In the genomic region with DNA sequence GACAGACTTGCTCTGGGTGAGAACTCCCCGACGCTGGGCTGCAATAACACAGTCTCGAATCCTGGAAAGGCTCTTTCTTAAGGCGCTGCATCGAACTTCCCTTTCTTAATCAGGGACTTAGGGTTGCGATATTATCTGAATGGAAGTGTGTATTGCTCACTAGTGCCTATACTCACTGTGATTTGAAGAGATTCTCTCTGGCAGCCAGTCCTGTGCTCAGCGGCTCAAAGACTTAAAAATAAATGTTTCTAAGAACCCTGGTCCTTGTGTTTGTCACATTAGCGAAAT, we compare ENCODE assay signal across 8 mouse cellular contexts. TPM values are rescaled to one million over a fixed set of nuclear protein-coding genes. Genes with fewer than 3 reads are reported as not detected.
A peak's percentile ranks its signal among the peaks of the same experiment; 100 is the strongest.
DNase-seq lines count a peak whose midpoint lies in the region; ATAC-seq and TF ChIP-seq lines count a peak whose summit lies in the region.

No protein-coding gene starts in this region.

- no peak overlapping the region for H3K27ac ChIP-seq in lung, postnatal 0 days (ENCODE audit: low read length)
- no peak overlapping the region for H3K27ac ChIP-seq in limb, embryonic 15.5 days
- no peak overlapping the region for H3K27ac ChIP-seq in stomach, embryonic 14.5 days (ENCODE audit: low read length)

- H3K9ac ChIP-seq in lung, postnatal 0 days (replicated peaks; ENCODE audit: low read depth): no peak overlapping the region
- H3K9ac ChIP-seq in limb, embryonic 15.5 days: 0 out of 2 replicates have a peak overlapping the region, but pooled peaks have one; percentile 72
- H3K9ac ChIP-seq in stomach, embryonic 14.5 days (replicated peaks; ENCODE audit: low read depth, low read length): no peak overlapping the region

- DNase-seq in lung, postnatal 0 days (ENCODE audit: low spot score): peak; percentile 11
- no peak for DNase-seq in lung, postnatal 14 days
- no peak for DNase-seq in left cerebral cortex, postnatal 25 days (ENCODE audit: low spot score in 2 of 2)
- no peak for DNase-seq in ovary, postnatal 10 days (ENCODE audit: low spot score)
- no peak for DNase-seq in spleen, adult 18-20 months

- H3K9me3 ChIP-seq in lung, postnatal 0 days (ENCODE audit: low read length): no peaks in the 10 kb centered on the region
- no peaks in the 10 kb centered on the region for H3K9me3 ChIP-seq in limb, embryonic 15.5 days
- no peaks in the 10 kb centered on the region for H3K9me3 ChIP-seq in stomach, embryonic 14.5 days (ENCODE audit: control insufficient read depth, low read depth, low read length)

- TF ChIP-seq EP300 in lung, postnatal 0 days (IDR thresholded peaks at IDR 0.05): no peak

- TF ChIP-seq CTCF in lung, postnatal 0 days (IDR thresholded peaks at IDR 0.05): no peak

- 25% methylated on average over 8 of the region's 8 CpGs for WGBS in lung, postnatal 0 days
- WGBS in limb, embryonic 15.5 days: 35% methylated on average over 8 of the region's 8 CpGs
- 35% methylated on average over 8 of the region's 8 CpGs for WGBS in stomach, embryonic 14.5 days

- peak overlapping the region; percentile 80 for H3K4me2 ChIP-seq in lung, postnatal 0 days (replicated peaks; ENCODE audit: low read depth, low read length)
- peak overlapping the region; percentile 90 for H3K4me2 ChIP-seq in limb, embryonic 15.5 days
- H3K4me2 ChIP-seq in stomach, embryonic 14.5 days (replicated peaks; ENCODE audit: low read depth, low read length): peak overlapping the region; percentile 88

- ATAC-seq in lung, postnatal 0 days: no peak
- peak; percentile 60 for ATAC-seq in granulocyte monocyte progenitor cell, adult 5-6 weeks (replicated peaks; ENCODE audit: poor library complexity, severe bottlenecking)
- ATAC-seq in limb, embryonic 15.5 days (ENCODE audit: insufficient number of reproducible peaks, low FRiP score, low TSS enrichment, low read depth): no peak
- no peak for ATAC-seq in stomach, embryonic 14.5 days (ENCODE audit: insufficient number of reproducible peaks, insufficient read depth, low FRiP score, low read depth)

- intact Hi-C loops in left cerebral cortex, postnatal 25 days (cut with DNase I): no loop called here

- peak overlapping the region; percentile 79 for H3K4me3 ChIP-seq in lung, postnatal 0 days (ENCODE audit: low read depth, low read length)
- peak overlapping the region; percentile 74 for H3K4me3 ChIP-seq in limb, embryonic 15.5 days
- peak overlapping the region; percentile 75 for H3K4me3 ChIP-seq in stomach, embryonic 14.5 days (ENCODE audit: low read depth, low read length)

- no peaks in the 10 kb centered on the region for H3K27me3 ChIP-seq in lung, postnatal 0 days (replicated peaks; ENCODE audit: insufficient read depth, low read length)
- H3K27me3 ChIP-seq in limb, embryonic 15.5 days: peaks cover 14% of the 10 kb centered on the region; the same call in 1 of the 2 replicates
- no peaks in the 10 kb centered on the region for H3K27me3 ChIP-seq in stomach, embryonic 14.5 days (ENCODE audit: control insufficient read depth, insufficient read depth, low read length)

- no peaks in the 10 kb centered on the region for H3K4me1 ChIP-seq in lung, postnatal 0 days (ENCODE audit: insufficient read depth, low read depth, low read length)
- H3K4me1 ChIP-seq in limb, embryonic 15.5 days: peaks cover 16% of the 10 kb centered on the region
- peaks cover 2% of the 10 kb centered on the region; the same call in 1 of the 2 replicates for H3K4me1 ChIP-seq in stomach, embryonic 14.5 days (ENCODE audit: control insufficient read depth, insufficient read depth, low read length)

- H3K36me3 ChIP-seq in lung, postnatal 0 days (ENCODE audit: insufficient read depth, low read length): no peaks in the 10 kb centered on the region
- H3K36me3 ChIP-seq in limb, embryonic 15.5 days: no peaks in the 10 kb centered on the region
- no peaks in the 10 kb centered on the region for H3K36me3 ChIP-seq in stomach, embryonic 14.5 days (ENCODE audit: control insufficient read depth, insufficient read depth, low read length)

RNA-seq across cellular contexts. Expression of gene Slc4a4, which starts 1.7 kb away (rescaled TPM):
- 2.9 and 4.0 TPM in 2 replicates for polyA plus RNA-seq in lung, postnatal 0 days (2015; fragmentation: Nextera tagmentation; extraction: Ambion mirVana)
- total RNA-seq in granulocyte monocyte progenitor cell, adult 5-6 weeks (2014; fragmentation: Nextera tagmentation): not detected in 2 replicates
- not detected in 2 replicates for total RNA-seq in granulocyte monocyte progenitor cell, adult 5-6 weeks (2017)
- polyA plus RNA-seq in limb, embryonic 15.5 days (2015; fragmentation: Nextera tagmentation; extraction: Ambion mirVana): 2.0 and 2.1 TPM in 2 replicates
- polyA plus RNA-seq in stomach, embryonic 14.5 days (2014; fragmentation: Nextera tagmentation; extraction: Ambion mirVana): 4.4 and 5.1 TPM in 2 replicates
- total RNA-seq in left cerebral cortex, postnatal 25 days (2021): 100 to 1,000 TPM in 1 of 2 experiments, 10 to 100 TPM in 1; 85.9 to 133 TPM
